Mouse (Mus musculus): ENCODE measurements around the gene Rbms1.
A peak's percentile ranks its signal among the peaks of the same experiment; 100 is the strongest.

Gene Rbms1

DNA sequence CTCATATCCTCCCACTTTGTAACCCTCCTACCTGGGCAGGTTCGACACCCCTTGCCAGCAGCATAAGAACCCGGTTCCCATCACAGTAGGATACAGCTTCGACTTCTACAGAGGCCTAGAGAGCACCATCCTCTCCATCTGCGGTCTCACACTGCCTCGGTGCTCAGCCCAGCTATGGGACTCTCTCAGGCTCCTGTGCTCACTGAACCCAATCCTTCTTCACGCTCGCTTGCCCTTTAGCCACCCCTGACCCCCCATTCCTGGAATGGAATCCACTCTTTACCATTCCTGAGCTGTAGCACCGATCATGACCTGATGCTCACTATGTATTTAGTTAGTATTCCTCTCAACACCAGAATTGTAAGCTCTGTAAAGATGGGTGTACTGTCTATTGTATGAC is 257.6 kb downstream of the Rbms1 start:
- DNase-seq: peak; percentile 62

DNA sequence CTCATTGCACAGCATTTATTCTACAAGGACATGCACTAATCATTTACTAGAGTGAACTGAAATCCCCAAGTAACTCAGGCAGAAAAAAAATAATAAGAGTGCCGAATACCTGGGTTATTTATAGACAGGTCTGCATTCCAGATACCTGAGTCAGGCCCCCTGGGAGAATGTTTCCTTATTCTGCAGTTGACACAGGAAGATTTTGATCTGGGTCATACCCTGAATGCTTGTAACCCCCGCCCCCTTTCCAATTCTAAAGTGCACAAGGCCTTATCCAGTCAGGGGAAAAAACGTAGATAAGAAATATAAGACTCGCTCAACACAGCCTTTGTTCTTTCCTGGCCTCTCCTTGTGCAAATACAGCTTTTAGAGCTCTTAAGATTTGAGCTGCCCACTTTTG is 259.7 kb downstream of the Rbms1 start:
- peak; percentile 81 for DNase-seq

DNA sequence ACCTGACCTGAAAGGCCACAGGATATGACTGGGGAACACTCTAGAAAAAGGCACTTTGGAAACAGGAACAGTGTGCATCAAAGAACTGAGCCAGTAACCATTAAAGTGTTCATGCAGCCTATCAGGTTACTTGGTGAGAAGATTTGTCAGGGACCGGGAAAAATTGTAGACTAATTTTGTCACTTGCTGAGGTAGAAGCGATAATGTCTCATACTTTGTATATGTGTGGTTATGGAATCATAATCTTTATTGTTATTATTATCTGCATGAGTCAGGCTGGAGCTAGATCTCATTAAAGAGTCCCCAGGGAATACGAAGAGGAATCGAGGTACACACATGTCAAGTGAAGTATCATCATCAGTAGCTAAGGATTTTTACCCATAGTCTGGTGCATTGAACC is 262.0 kb downstream of the Rbms1 start:
- DNase-seq: no peak
